Mouse (Mus musculus) intestine, embryonic 14.5 days (tissue): ENCODE data around the gene Ptprz1. TPM values are rescaled to one million over a fixed set of nuclear protein-coding genes. Genes with fewer than 3 reads are reported as not detected.
"Not testable (repeated sequence)": the region's sequence is repeated elsewhere in the genome, so short reads cannot be mapped to it uniquely, and the experiment has no call there.

Experiments used
- ATAC-seq: fragments of 200-750 bp; cut with Nextera tagmentation; replicated peaks from 2 replicates; pipeline ENCODE4 v1.8.0; 2017; ENCODE audit warnings: low read depth, moderate number of reproducible peaks, moderate TSS enrichment, moderate library complexity; ENCODE audit not compliant: low FRiP score, low TSS enrichment
- DNase-seq: peaks from one replicate; pipeline ENCODE4 v3.0.0-alpha.2; 2018; ENCODE audit warnings: low spot score
- H3K27ac ChIP-seq: fragments of 300-500 bp; sonication (generic); 2 replicates; pipeline ENCODE4 v1.5.1; 2014; ENCODE audit warnings: low read depth, mild to moderate bottlenecking, control low read depth
- H3K27me3 ChIP-seq: fragments of 300-500 bp; sonication (generic); replicated peaks from 2 replicates; pipeline ENCODE4 v1.6.1; 2014; ENCODE audit warnings: low read length, control low read depth; ENCODE audit not compliant: control insufficient read depth, insufficient read depth
- H3K36me3 ChIP-seq: fragments of 300-500 bp; sonication (generic); 2 replicates; pipeline ENCODE4 v1.6.1; 2014; ENCODE audit warnings: low read length, control low read depth; ENCODE audit not compliant: control insufficient read depth, insufficient read depth
- H3K4me1 ChIP-seq: fragments of 300-500 bp; sonication (generic); replicated peaks from 2 replicates; pipeline ENCODE4 v1.6.1; 2014; ENCODE audit warnings: low read length, control low read depth, mixed read lengths; ENCODE audit not compliant: control insufficient read depth, insufficient read depth
- H3K4me2 ChIP-seq: fragments of 300-500 bp; sonication (generic); 2 replicates; pipeline ENCODE4 v1.6.1; 2014; ENCODE audit warnings: low read length
- H3K4me3 ChIP-seq: fragments of 300-500 bp; sonication (generic); 2 replicates; pipeline ENCODE4 v1.5.1; 2014; ENCODE audit warnings: low read depth, low read length, control low read depth, mixed read lengths
- H3K9ac ChIP-seq: fragments of 300-500 bp; sonication (generic); 2 replicates; pipeline ENCODE4 v1.6.1; 2014; ENCODE audit warnings: mild to moderate bottlenecking, low read length
- H3K9me3 ChIP-seq: fragments of 300-500 bp; sonication (generic); 2 replicates; pipeline ENCODE4 v1.6.1; 2016; ENCODE audit warnings: low read length, control low read depth; ENCODE audit not compliant: control insufficient read depth
- WGBS: fragments of 180-500 bp; shearing (Covaris S2); extraction: QIAGEN DNeasy Blood & Tissue Kit; methylation state at CpG from one replicate; pipeline ENCODE4 v1.1.7; 2014; 5-methylcytosine and 5-hydroxymethylcytosine counted together
- polyA plus RNA-seq: library from polyadenylated mRNA; unstranded; fragments of >200 nt; fragmentation: Nextera tagmentation; extraction: Ambion mirVana; gene quantifications from 2 replicates; pipeline ENCODE4 v1.2.1, GENCODE M21; 2014

Ptprz1 gene
- polyA plus RNA-seq, 1 experiment from 2014 or later: 3.3 TPM

DNA sequence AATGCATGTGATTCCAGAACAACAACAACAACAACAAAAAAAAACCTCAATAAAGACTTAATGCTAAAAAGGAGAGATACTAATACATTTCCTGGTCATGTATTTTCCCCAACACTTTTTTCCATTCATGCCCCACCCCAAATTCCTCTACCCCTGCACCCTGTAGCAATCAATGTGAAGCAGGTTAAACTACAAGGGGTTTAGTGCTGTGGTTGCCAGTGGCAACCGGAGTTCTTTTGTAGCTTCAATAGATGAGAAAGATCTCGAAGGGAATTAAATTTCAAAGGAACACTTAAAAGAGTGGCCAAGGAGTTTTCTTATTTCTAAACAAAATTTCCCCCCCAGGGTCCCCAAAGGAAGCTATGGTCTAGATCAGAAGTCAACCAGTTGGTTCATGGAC lies 200.8 kb downstream of the Ptprz1 start:
- H3K4me1 ChIP-seq: no peaks in the 10 kb centered on the region
- H3K9me3 ChIP-seq: no peaks in the 10 kb centered on the region
- H3K4me2 ChIP-seq: no peak overlapping the region
- no peaks in the 10 kb centered on the region for H3K27me3 ChIP-seq
- H3K27ac ChIP-seq: no peak overlapping the region
- no peak overlapping the region for H3K4me3 ChIP-seq
- ATAC-seq: no peak
- H3K9ac ChIP-seq: no peak overlapping the region
- no peaks in the 10 kb centered on the region for H3K36me3 ChIP-seq
- WGBS: 83% methylated on average over 2 of the region's 2 CpGs
- no peak for DNase-seq

- ATAC-seq: no peak
- DNase-seq: no peak
- Histone ChIP-seq H3K36me3 (no peaks in the 10 kb centered on the region), H3K27me3 (no peaks in the 10 kb centered on the region), H3K4me2 (no peak overlapping the region), H3K4me3 (no peak overlapping the region), H3K27ac (no peak overlapping the region), H3K4me1 (no peaks in the 10 kb centered on the region), H3K9me3 (no peaks in the 10 kb centered on the region), H3K9ac (no peak overlapping the region)
- WGBS: 35% methylated on average over 2 of the region's 2 CpGs
Measured at GRCm38 (mm10) chr6:23078273-23078672, 203.0 kb downstream of the Ptprz1 start.

DNA sequence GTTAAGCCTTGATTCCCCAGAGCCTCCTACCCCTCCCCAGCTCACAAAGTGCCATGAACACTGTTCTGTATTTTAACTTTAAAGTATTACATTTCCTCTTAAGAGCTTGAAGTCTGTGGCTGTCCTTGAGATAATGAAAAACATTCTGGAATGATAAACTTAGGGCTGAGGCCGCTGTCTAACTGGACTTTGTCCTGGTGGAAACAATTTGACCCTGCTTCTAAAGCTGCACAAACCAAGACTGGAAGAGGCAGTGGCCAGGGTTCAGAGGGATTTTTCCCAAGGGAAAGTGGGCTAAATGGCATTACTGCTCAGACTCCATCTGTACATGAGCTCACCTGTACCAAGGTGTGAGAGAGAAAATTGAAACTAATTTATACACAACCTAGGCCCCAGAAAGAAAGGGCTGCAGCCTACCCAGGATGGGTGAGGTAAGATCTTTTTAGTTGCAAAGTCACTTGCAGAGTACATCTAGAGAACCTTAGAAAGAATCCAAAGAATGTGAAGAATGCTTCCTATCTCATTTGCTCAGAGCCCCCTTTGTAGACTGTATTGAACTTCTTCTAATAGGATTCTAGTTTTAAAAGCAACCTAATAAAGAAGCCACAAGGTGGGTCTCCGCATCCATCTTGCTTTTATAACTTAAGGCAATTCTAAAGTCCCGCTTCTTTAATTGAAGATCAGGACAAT lies 204.8 kb downstream of the Ptprz1 start:
- no peaks in the 10 kb centered on the region for H3K9me3 ChIP-seq
- no peaks in the 10 kb centered on the region for H3K4me1 ChIP-seq
- ATAC-seq: peak; percentile 50
- no peak overlapping the region for H3K27ac ChIP-seq
- no peak overlapping the region for H3K4me3 ChIP-seq
- H3K36me3 ChIP-seq: no peaks in the 10 kb centered on the region
- no peak for DNase-seq
- H3K4me2 ChIP-seq: no peak overlapping the region
- H3K9ac ChIP-seq: no peak overlapping the region
- 42% methylated on average over 3 of the region's 3 CpGs for WGBS
- no peaks in the 10 kb centered on the region for H3K27me3 ChIP-seq

GRCm38 (mm10) chr6:23084587-23085421 lies 209.5 kb downstream of the Ptprz1 start:
- Histone ChIP-seq H3K27ac (no peak overlapping the region), H3K4me3 (no peak overlapping the region), H3K4me1 (no peaks in the 10 kb centered on the region), H3K9me3 (no peaks in the 10 kb centered on the region), H3K27me3 (no peaks in the 10 kb centered on the region), H3K9ac (no peak overlapping the region), H3K36me3 (no peaks in the 10 kb centered on the region), H3K4me2 (no peak overlapping the region)
- ATAC-seq (peak; percentile 68), DNase-seq (no peak)
- 88% methylated on average over 5 of the region's 5 CpGs for WGBS

DNA sequence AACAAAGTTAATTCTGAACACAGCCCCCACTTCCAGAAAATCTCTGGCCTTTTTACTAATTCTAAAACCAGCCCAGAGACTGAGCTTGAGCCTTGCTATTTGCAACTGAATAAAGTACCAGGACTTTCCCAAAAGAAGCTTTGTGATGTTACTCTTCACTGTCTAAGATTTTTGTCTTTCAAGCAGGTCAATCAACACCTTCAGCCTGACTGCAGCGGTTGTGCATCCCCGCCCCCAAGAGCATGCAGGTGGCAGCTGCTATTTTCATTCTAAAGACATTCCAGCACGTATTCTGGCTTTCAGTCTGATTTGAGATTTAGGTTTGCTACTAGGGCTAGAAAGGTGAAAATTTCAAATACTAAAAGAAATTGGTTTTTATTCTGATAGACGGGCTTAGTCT lies 214.0 kb downstream of the Ptprz1 start:
- WGBS: 89% methylated on average over 4 of the region's 4 CpGs

GRCm38 (mm10) chr6:23090346-23091055 lies 215.2 kb downstream of the Ptprz1 start:
- not testable (repeated sequence) for H3K27ac ChIP-seq, H3K36me3 ChIP-seq
- 89% methylated on average over 11 of the region's 11 CpGs for WGBS

More for the DNA sequence above, 214.0 kb downstream of the Ptprz1 start:
- not testable (repeated sequence) for H3K4me3 ChIP-seq, ATAC-seq, H3K27me3 ChIP-seq, H3K4me2 ChIP-seq, H3K9me3 ChIP-seq, H3K27ac ChIP-seq, H3K4me1 ChIP-seq, DNase-seq, H3K9ac ChIP-seq, H3K36me3 ChIP-seq

More at GRCm38 (mm10) chr6:23090346-23091055, 215.2 kb downstream of the Ptprz1 start:
- H3K4me1 ChIP-seq, H3K9ac ChIP-seq, ATAC-seq, H3K9me3 ChIP-seq, H3K27me3 ChIP-seq, DNase-seq, H3K4me3 ChIP-seq, H3K4me2 ChIP-seq: not testable (repeated sequence)
